Mouse (Mus musculus): ENCODE measurements around the gene Tmem178b.

The Tmem178b gene

DNA sequence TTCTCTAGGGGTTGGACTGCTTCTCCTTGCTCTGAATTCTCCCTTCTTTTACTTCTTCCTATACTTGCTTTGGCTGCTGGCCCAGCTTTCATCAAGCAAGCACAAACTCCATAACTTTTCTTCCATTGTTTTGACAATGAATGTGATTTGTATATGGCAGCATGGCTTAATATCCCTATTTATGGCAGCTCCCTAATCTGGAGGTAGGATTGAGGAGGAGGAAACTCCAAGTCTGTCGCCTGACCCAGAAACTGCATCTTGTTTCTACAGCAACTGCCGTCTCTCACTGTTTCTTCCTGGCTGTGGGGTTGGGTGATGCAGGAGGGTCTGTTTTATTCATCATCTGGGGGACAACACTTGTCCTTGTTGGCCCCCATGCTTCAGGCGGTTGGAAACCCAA lies 327.6 kb downstream of the Tmem178b start:
- DNase-seq, result no peak

DNA sequence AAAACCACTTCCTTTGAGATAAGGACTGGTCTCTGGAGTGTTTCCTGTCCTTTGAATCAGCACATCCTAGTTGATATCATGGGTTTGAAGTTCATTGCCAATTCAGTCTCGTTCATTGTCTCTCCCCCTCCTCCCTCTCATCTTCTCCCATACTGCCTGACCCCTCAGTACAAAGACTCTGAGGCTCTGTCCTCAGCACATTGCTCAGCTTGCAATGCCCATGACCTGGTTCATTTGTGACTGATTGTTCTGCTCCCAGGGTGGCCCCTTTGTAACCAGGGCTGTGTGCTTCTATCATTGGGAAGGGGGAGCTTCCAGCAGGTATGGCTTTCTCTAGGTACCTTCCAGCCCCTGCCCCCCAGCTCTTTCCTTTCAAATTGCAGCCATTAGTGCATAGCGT lies 329.5 kb downstream of the Tmem178b start:
- DNase-seq, result no peak

DNA sequence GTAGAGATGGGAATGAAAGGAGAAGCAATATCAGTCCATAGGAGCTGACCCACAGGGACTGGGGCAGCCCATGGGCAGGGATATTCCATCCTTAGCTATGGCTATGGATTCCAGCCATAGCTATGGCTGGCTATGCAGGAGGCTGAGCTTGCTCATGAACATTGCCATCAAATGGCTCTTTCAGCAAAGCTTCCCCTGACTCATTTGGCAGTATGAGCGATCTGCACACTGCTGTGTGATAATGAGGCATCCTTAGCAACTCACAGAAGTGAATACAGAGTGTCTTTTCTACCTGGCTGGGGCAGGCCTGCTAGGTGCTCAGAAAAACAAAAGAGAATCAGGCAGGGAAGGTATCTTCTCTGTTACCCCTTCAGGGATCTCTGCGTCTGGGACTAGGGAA lies 332.3 kb downstream of the Tmem178b start:
- no peak for DNase-seq

DNA sequence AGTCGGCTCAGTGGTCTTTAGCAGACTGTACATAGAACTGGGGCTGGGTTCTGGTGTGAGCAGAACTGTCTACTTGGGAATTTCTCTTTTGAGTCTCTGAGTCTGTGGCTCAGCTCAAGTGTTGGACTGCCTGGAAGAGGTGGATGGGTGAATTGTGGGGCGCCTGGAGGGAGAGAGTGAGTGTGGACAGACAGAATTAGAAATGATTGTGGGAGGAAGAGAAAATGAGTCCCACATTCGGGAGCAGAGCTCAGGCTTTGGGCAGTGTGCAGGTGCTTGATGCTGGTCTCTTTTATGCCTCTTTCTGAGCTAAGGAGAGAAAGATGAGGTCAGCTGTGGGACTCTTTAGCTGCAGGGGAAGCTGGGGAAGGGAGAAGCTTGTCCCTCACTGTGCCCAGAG lies 334.9 kb downstream of the Tmem178b start:
- DNase-seq, result no peak

DNA sequence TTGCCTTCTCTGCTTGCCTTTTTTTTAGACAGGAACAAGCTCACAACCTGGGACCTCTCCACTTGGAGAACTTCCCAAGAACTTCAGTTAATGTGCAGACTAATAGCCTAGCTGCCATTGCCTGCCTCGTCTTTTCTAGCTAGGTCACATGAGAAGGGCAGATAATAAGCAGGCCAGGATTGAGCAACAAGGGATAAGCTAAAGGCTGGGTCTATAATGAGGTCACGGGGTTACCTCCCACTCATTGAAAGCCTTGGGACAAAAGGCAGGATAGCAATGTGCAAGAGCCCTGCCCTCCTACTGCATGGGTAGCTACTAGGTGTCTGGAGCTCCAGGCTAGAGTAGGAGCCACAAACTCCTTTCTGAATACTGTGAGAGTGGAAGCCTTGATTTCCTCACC lies 336.1 kb downstream of the Tmem178b start:
- no peak for DNase-seq

DNA sequence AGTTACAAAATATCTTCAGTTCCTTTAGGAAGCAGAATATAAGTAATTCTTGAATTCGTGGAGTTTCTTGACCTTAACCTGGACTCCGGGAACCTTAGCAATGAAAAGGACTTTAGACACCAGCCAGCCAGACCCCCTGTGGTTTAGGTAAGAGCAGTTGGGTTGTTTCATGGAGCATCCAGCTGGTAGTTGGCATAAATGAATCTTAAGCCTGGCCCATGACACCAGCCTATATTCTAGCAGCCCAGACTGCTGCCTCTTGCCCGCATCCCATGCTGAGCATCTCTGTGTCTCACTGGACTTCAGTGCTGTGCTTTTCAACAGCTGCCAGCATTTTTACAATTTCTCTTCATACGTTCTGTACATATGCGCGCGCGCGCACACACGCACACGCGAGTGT lies 344.1 kb downstream of the Tmem178b start:
- DNase-seq, result no peak

DNA sequence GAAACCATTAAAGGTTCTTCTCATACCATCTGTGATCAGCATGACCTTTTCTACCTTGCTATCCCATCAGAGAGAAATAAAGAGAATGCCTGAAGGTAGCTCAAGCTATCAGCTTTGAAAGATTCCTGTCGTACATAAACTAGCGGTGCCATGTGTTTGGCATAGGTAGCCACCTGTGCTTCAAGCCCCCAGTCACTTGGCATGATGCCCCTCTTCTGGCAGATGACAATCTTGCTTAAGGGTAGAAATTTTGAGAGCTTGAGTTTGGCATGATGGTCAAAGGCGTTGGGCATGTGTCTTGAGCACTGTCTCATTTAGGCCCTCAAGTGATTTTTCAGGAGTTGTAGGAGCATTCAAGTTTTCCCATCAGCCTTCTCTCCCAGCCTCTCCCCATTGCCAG lies 344.6 kb downstream of the Tmem178b start:
- no peak for DNase-seq

DNA sequence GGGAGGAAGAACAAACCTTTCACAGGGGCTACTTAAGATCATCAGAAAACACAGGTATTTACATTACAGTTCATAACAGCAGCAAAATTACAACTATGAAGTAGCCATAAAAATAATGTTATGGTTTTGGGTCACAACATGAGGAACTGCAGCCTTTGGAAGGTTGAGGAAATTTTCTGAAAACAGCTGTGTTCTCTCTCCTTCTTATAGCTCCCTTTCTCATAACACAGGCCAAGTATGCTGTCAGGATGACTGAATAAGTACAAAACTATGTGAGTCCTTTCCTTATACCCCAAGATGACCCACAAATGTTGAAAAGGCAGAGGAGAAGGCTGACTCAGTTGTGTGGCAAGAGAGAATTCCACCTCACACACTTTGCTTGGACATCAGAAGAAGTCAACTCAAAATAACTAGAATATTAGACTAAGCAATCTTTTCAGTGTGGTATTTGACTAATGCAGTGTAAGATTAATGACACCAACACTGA lies 347.6 kb downstream of the Tmem178b start:
- no peak for DNase-seq

DNA sequence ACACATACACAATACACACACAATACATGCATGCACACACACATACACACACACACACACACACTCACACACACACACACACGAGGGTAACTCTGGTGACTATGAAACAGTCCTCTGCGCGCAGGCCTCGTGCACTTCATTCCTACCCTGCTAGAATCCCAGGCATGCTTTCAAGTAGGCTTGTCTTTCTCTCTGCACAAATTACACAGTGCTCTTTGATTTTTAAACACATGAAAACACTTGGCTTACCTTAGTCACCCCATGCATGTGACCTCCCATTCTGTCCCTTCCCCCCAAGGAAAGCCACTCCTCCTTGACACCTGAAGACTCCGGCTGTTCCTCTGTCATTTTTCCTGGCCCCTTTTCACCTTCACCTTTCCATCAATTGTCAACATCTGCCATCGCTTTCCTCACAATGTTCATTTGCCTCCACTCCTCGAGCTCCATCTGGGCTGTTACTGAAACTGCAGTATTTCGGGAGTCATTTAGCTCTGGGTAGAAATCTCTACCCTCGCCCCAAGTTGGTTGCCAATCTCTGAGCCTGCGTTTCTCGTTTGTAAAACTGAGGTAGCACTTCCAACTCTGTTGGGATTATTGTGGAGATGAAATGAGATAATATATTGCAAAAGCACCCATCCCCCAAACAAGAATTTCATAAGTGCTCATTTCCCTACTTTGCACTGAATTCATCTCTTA lies 352.7 kb downstream of the Tmem178b start:
- no peak for DNase-seq

DNA sequence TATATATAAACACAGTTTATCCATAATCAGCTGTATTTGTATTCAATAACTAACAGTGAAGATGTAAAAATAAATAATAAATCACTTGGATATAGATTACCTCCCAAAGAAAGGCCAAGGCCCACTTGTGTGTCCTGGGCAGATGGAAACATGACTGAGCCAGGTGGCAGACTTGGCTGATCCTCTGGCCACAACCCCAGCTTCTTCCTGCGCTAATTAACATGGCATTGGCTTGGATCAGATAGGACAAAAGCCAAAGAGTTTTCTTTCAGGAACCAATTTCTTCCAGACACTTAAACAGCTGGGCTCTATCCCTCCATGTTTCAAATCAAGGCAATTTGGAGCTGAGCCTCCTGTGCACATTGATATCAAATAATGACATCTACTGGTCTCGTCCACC lies 355.9 kb downstream of the Tmem178b start:
- no peak for DNase-seq

DNA sequence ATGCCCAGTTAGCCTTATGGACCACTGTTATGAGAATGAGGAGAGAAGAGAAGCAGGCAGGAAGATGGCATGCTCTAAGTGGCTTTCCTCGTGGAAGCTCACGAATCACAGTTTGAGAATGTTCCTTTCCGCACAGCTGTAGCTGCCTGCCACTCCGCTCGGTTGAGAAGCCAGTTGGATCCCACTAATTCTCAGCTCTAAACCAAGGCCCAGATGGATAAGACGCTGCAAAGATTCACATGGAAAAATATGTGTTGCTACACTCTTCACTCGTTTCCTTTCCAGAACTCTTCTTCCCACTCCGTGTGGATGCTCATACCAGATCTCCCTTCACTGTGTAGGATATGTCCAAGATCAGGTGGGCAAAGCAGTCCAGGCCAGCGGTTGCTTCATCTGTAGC lies 356.9 kb downstream of the Tmem178b start:
- DNase-seq, result no peak

DNA sequence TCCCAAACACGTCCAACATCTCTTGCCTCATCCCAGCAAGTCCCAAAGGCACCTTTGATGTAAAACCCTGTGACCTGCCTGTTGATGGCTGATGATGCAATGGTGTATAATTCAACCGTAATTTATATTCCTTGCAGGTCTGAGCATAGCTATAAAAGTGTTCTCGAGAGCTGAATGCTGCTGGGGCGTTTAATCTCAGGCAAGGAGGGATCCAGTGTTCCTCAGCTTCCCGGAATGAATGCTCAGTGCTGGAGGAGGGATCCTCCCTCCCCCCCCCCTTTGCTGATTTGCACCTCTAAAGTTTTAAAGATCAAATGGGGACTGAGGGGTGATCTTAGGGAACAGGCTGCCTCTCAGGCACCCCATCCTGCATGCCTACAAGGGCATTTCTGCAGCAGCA lies 361.0 kb downstream of the Tmem178b start:
- DNase-seq, result no peak

DNA sequence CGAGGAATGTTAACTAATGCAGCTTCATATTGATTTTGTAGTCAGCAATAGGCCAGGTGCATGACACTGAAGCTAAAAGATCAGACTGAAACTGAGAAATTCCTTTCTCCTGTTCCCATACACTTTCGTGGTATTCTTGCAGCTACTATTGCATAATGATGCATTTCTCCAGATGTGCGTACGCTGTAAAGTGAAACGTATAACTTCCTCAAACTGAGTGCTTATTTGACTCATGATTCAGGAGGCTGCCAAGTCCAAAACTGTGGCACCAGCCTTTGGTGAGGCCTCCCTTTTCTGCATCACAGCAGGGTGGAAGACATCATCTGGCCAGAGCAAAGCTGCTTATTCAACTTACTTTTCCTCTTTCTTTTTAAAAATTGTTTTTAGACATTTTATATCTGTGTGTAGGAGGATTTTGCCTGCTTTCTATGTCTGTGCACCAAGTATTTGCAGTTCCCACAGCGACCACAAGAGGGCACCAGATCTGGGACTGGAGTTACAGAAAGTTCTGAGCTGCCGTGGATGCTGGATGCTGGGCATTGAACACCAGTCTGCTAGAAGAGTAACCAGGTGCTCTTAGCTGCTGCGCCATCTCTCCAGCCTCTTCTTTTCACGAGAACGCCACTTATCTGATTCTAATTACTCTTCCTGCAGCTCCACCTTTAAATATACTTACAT lies 362.9 kb downstream of the Tmem178b start:
- DNase-seq, result peak; percentile 69

DNA sequence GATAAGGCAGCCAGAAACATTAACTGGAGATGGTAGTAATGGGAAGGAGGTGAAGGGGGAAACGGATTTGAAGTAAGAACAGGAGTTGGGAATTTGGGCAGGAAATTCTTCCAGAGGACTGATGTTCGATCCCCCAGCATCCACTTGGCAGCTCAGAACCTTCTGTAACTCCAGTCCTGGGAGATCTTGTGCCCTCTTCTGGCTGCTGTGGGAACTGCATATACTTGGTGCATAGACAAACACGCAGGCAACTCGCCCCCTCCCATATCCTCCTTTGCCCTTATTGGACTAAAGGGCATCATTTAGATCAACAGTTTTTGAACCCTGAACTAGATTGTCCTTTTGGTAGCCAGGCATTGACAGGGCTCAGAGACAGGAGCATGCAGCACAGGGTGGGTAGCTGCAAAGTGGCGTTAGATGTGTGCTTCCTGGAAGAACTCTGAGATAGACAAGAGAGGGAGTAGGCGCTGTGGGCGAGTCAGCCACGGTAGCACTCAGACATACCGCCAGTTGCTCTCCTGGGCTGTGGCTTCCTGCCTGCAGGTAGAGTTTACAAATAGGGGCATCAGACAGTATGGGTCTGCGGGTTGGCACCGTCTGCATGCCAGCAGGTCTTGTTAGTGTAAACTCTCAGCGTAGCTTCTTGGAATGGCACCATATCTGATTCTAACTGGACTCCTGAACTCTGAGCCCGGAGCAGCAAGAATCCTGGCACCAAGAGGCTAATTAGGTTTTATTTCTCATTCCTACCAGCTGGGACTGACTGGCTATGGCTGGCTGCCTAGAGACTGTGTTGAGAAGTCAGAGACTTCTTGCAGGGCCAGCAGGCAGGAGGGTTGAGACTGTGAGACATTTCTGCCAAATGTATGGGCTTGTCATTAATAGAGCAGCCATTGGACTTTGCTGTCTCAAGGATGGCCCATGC lies 364.0 kb downstream of the Tmem178b start:
- DNase-seq, result peak; percentile 58

DNA sequence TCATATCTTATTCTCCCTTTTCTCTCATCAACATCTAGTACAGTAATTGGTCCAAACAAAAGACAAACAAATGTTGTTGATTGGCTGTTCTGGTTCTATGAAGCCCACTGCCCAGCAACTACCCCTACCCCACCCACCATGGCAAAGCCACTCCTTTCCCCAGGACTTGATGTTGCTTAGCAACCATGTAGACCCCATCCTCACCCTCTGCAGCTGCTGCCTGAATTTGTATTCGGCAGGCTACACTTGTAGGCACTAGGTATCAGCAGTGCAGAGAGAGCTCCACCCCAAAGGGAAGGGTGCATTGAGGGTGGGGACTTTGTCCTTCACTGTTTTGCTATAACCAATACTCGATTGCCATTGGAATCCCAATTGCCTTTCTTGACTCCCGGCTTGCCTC lies 365.8 kb downstream of the Tmem178b start:
- DNase-seq, result no peak

DNA sequence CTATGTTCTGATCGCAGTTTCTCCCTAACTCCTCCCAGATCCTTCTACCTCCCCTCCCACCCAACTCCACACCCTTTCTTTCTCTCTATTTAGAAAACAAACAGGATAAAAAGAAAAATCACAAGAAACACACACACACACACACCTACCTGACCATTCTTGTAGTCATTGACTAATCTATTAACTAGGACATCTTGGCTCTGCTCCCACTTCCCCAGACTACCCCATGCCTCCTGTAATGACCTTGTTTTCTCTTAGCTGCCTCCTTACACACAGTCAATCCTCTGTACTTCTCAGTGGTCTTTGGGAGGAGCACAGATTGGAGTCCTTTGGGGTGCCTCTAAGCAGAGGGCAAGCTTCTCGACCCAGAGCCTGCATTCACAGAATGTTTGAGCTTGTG lies 367.6 kb downstream of the Tmem178b start:
- no peak for DNase-seq

DNA sequence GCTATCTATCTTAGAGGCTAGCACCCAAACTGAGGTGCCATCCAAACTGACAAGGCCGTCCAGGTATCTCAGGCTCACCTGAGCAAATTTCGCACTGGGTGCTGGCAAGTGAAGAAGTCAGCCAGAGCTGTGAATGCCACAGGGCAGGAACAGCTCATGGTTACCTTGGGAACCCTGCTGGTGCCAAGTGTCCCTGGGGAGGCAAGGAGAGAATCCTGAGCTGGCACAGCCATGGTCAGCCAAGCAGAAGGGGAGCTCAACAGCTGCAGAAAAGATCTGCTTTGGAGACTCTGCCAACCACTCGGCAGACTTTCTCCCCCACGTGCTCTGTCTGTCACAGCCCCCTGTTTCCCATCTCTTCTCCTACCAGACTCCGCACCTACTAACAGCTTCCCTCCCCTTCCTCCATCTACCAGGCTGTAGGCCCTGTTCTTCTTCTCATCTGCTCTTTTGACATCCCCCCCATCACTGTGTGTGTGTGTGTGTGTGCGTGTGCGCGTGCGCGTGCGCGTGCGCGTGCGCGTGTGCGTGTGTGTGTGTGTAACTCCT lies 374.4 kb downstream of the Tmem178b start:
- DNase-seq, result no peak

DNA sequence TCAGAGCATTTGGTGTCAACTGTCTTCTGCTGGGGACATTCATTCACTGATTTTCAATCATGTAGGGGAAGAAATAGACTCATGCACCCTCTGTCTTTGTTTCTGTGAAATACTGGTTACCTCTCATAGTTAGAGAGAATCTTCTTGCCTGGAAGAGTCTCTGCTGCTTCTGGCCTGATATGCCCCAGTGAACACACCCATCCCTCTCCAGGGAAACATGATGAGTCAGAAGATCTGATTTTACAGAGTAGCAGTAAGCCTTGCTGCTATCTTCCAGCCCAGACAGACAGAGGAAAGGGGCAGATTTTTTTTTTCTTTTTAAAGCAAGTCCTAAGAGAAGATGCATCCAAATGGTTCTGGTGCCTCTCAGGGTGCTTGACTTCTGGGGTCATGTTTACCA lies 376.9 kb downstream of the Tmem178b start:
- no peak for DNase-seq

DNA sequence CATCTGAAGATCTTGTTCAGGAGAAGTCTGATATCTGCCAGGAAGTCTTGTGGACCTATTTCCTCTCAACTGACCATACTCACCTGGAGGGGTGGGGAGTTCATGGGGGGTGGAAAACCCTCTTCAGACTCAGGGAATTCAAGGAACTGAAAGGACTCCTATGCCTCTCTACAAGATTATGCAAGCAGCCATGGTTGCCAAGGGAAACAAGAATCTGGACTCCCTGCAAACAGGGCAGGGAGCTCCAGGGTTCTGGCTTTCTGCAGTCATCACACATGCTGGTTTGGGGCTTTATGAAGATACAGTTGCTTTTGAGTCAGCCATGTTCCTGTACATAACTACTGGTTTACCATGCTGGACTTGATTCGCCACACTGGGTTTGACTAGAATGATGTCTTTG lies 390.6 kb downstream of the Tmem178b start:
- no peak for DNase-seq

DNA sequence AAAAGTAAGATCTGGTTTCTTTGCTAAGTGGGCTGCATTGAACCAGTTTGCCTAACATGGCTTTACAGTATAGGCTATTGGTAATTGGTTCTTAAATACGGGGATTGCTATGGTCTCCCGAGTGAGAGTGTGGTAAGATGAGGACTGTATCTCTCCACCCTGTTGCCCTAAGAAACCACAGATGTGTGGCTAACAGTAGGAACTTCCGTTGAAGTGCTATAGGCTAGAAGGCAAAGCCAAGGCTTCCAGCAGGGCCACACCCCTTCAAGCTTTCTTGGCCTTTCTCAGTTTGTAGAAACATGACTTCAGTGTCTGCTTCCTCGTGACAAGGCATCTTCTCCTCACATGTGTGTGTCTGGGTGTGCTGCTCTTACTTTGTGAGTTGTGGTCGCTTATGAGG lies 427.6 kb downstream of the Tmem178b start:
- DNase-seq, result no peak

DNA sequence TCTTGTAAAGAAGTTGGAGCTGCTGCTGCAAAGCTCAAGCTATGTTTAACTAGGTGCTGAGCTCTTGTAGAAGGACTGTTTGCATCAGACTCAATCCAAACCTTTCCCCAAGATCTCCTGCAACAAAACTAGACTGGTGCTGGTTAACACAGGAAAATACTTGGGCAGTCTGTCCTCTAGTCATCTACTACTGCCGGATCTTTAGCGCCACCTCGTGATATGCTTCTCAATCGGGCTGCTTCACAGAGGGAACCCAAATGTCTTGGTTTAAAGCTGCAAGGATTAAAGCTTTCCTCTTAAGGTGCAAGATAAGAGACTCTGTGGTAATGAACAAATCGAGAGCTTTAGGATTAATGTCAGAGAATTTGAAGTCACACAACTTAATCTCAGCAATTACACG lies 430.3 kb downstream of the Tmem178b start:
- peak; percentile 14 for DNase-seq
